Mouse (Mus musculus): ENCODE measurements around the gene Cipc.

Gene Cipc

DNA sequence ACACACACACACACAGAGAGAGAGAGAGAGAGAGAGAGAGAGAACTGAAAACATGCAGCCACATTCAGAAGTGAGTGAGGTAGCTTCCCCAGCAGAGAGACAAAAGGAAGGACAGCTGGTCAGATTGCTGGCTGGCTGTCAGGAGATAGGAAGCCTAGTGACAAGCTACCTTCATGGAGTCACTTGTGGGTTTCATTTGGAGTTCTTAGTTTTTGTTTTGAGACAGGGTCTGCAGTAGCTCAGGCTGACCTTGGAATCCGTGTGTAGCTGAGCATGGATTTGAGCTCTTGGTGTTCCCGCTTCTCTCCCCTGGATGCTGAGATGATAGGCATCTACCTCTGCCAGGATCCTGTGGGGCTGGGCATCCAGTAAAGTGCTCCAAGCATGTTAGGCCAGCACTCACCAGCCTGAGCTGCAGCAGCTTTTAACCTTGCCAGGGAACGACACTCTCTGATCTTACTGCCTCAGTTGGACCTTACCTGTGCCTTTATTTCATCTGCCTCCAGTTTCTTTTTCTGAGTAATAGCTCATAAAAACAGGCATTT, 14.0 kb downstream of the Cipc start:
- no peak for DNase-seq (ENCODE audit: extremely low spot score)

DNA sequence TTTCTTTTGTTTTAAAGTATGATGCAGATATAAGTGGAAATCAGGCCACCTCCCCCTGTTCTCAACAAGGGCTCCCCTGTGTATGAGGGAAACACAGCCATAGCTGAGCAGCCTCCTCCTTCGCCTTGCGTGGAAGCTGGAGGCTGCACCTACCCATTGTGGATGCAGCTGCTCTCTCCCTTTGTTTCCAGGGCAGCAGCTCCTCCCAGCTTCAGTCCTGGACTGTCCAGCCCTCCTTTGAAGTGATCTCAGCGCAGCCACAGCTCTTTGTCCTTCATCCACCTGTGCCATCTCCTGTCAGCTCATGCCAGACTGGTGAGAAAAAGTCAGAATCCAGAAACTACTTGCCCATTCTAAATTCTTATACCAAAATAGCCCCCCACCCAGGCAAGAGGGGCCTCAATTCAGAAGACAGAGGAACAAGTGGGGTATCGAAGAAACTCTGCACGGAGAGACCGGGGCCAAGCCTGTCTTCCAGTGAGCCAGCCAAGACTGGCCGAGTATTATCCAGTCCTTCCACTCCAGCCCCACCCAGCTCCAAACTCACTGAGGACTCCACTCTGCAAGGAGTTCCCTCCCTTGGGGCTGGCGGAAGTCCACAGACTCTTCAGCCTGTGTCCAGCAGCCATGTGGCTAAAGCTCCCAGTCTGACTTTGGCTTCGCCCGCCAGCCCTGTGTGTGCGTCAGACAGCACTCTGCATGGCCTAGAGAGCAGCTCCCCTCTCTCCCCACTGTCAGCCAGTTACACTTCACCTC, 14.9 kb downstream of the Cipc start:
- DNase-seq (ENCODE audit: extremely low spot score), result no peak

DNA sequence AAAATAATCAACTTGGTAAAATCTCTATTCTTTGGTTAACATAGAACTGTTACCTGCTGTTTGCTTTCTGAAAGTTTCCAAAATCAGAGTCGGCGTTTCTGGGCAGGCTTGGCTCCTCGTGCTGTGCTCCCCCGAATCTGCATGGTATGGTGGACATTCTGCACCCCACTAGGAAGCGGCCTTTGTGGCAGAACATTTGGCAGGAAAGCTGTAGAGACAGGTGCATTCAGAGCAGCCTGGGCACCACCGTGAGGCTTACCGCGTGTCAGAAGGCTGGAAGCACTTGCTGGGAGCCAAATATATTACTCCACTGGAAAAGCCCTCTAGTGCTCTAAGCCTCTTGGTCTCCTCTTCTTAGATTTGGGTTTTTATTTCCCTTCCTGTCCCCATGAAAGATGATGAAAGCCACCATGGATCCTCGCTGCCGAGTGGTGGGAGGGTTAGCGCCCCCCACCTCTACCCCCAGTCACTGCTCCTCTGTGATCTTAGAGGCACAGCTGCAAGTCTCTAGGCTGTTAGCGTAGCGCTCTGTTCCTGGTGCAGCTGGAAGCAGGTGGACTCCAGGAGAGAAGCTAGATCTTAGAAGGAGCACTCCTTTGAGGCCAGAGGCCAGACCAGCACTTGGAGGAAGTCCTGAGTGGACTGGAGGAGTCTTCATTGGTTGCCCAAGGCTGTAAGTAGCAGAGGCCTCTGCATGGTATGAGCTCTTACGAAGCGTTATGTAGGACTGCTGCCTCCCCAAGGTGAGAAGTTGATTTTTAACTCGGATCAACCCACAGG, 17.6 kb downstream of the Cipc start:
- no peak for DNase-seq (ENCODE audit: extremely low spot score)

DNA sequence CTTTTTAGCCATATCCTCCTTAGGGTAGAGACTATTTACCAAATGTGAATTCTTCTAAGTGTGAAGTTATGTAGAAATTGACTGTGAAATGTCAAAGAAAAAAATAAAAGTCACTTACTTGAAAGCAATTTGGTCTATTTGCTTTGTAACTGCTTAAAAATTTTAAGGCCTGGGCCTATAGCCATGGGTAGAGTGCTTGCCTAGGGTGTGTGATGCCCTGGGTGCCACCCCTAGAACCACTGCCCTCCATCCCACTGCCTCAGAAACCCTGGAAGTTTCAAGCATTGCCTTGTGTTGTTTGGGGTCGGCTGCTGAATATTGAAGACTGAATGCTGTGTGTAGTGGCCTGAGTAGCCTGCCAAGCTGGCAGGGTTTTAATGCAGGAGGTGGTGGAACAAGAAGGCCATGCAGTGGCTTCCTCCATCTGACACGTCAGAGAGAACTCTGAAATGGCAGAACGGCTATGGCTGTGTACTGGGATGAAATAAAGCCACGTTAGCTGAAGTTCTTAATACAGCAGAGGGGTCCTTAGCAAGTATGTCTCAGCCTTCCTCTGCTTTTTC, 18.5 kb downstream of the Cipc start:
- no peak for DNase-seq (ENCODE audit: extremely low spot score)

DNA sequence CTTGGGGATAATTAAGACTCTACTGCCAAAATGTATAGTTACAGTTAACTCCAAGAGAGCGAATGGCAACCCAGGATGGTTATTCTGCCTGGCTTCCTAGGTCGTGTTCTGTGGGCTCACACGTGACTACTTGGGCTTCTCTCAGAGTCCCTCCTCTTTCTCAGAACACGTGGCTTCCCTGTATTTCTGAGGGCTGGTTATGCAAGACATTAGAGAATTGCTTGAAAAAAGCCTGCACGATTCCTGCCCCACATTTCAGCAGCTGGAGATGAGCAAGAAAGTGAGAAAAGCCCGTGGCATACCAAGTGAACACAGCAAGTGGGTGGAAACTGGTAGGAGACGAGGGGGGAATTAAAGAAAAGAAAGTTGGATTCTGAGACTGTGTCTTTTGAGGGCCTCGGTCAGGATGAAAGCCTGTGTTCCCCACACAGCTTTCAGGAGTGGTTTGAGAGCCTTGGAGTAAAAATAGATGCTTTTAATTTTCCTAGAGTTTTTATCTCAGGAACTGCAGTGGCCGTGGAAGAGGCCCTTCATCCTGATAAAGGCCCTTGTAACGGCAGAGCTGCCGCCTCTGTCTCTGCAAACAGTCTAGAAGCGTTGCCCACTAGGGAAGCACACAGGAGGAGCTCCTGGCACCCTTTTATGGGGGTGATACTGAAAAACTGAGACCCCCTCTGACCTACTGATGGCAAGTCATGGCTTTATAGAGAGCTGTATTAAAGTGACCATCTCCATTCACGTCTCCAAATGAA, 21.8 kb downstream of the Cipc start:
- DNase-seq (ENCODE audit: extremely low spot score), result no peak

DNA sequence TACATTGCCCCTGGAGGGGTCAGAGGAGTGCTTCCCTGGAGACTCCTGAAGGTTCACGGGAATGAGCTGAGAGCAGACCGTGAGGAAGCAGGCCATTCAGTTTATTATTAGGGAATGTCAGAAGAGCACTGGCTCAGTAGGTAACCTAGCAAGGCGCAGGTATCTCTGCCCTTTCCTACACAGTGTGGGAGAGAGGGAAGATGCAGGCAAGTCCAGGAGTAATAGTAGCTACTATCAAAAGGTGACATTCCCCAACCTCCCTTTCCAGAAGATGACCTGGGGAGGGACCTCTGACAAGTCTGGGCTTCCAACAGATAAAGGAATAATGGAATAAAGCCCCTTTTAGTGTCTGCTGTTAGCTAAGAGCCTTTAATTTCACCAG, 22.4 kb downstream of the Cipc start:
- DNase-seq (ENCODE audit: extremely low spot score), result no peak

DNA sequence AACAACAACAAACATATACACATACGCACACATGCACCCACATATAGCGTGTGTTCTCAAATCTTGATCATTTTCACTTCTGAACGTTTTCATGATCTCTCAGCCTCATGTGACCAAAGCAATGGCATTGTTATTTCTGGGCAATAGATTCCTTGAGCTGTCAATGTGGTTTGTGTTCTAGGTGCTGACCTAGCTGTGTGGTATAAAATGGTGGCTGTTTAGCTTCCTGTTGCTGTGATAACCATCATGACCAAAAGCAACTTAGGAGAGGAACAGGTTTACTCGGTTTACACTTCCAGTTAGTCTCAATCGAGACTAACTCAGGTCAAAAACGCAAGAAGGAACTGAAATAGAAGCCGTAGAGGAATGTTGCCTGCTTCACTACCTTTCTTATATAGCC, 24.2 kb downstream of the Cipc start:
- DNase-seq (ENCODE audit: extremely low spot score), result no peak

DNA sequence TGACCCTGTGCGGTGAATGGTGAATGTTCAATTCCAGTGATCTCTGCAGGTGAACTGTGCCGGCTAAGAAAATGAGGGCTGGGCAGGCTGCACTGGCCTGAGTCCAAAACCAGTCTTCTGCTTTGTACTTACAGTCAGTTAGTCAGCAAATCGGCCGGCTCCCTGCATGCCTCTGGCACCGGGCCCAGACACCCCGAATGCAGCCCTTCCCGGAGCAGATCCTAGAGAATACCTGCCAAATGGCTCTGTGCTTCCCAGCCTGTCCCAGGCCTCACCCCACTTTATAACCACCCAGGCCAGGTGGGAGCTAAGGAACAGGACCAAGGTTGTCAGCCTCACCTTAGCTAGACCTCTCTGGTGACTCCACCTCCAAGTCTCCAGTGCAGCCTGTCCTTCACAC, 26.4 kb downstream of the Cipc start:
- DNase-seq (ENCODE audit: extremely low spot score), result no peak

DNA sequence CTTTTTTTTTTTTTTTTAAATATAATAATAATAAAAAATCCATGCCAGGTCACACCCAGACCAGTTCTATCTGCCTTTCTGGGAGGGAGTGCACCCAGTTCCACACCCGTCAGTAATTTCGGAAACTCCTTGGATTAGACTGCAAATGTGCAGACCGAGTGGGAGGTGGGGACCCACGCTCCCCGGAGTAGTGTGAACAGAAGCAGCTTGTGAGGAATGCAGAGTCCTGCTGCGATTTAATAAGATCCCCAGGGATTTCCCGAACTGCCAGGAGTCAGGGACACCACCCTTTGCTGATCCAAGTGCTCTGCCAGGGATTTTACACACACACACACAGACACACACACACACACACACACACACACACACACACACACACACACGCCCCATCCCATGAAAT, 26.9 kb downstream of the Cipc start:
- DNase-seq (ENCODE audit: extremely low spot score), result no peak

DNA sequence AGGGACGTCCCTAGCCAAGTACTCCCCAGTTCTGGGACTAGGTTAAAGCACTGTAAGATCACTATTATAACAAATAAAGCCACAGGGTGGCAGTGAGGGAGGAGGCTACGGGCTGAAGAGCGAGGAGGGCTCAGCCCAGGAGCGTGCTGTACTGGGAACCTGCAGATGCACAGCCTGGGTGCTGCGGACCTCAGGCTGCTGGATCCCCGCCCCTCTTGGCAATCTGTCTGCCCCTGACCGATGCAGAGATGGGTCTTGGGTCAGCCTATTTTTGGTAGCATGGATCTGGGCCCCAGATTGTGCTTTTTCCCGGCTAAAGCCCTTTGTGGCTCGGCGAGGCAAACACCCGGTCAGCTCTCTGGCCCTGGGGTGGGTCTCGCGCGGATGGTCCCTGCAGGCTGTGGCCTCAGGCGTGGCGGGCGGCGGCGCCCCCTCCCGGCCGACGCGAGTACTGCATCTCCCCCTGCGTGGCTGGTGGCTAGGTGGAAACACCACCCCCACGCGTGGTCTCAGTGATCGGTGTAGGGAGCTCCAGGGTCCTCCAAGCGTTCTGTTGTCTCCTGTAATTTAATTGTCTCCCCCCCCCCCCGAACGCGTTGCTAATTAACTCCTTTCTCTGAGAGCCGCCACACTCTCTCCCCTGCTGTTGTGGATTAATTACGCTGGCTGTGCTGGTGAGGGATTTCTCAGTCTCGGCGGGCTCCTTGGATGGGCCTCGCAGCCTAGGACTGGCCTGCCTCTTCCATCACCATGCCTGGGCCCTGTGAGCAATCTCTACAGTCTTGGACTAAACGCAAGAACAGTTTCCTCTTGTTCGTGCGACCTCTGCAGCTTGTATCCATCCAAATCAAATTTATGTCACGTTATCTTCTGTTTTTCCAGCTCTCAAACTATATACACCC, 27.8 kb downstream of the Cipc start:
- DNase-seq (ENCODE audit: extremely low spot score), result peak; percentile 83

DNA sequence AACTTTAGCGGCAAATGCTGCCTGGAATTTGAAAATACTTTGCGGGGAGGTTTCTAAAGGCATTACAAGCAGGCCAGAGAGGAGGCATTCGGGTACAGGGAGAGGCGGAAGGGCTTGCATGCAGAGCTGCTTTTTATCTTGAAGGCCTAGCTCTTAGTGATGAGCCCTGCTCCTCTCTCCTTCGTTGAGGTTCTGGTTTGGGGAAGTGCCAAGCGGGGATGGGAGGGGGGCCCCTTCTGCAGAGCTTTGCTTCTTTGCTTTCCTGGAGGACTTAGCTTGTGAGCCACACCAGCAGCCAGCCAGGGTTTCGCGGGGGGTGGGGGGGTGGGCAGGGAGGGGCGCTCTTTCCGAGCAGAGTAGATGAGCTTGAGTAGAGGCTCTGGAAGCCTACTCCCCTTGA, 28.9 kb downstream of the Cipc start:
- no peak for DNase-seq (ENCODE audit: extremely low spot score)

DNA sequence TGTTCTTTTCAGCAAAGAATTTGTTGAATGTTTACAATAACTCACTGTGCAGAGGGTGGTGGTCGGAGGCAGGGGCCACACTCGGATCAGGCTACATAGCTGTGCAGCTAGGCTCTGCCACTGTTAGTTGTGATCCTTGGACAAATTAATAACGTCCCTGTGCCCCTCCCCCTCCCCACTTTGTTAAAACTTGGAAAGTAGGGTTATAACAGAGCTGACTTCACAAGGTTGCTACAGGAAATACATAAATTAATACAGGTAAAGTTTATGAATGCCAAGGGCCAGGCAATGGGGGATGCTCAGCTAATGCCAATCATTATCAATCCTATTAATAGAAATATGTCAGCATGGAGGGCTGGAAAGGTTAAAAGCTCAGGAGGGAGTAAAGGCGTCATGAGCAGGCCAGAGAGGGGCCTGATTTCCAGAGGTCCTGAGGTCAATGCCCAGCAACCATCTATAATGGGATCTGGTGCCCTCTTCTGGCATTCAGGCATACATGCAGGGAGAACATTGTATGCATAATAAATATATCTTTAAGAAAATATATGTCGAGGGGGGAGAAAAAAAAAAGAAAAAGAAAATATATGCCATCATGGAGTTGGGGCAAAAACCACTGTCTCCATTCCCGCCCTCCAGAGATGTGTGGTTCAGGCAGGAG, 29.8 kb downstream of the Cipc start:
- no peak for DNase-seq (ENCODE audit: extremely low spot score)

DNA sequence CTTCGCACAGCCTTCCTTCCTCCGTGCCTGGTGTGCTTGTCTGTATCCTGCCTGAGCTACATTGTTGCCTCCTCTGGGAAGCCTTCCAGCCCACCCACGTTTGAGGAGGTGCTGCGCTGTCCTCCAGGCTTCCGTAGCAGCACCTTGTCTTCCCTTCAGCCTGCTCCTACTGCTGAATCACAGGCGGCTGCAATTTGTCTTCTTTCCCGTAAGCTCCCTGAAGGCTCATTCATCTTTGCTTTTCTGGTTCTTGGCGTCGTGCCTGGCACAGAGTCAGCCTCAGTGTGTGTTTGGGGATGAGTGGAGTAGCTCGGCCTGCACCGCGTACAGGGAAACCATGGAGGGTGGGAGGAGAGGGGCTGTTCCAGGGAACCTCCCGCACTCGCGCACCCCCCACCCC, 31.0 kb downstream of the Cipc start:
- DNase-seq (ENCODE audit: extremely low spot score), result no peak

DNA sequence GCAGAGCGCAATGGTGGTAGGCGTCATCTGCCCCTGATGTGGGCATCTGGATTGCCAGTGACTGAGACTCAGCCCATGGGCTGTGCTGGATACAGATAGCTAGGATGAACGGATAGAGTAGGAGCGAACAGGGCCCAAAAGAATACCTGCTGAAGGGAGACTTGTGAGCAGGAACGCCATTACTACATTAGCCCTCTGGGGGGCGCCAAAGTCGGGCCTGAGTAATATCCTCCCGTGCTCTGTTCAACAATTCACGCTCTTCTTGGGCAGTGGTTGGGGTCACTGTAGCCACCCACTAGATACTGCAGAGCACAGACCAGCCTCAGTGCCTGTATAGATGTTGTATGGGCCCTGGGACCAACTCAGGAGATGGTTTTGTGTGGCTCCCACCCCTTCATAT, 34.3 kb downstream of the Cipc start:
- no peak for DNase-seq (ENCODE audit: extremely low spot score)

DNA sequence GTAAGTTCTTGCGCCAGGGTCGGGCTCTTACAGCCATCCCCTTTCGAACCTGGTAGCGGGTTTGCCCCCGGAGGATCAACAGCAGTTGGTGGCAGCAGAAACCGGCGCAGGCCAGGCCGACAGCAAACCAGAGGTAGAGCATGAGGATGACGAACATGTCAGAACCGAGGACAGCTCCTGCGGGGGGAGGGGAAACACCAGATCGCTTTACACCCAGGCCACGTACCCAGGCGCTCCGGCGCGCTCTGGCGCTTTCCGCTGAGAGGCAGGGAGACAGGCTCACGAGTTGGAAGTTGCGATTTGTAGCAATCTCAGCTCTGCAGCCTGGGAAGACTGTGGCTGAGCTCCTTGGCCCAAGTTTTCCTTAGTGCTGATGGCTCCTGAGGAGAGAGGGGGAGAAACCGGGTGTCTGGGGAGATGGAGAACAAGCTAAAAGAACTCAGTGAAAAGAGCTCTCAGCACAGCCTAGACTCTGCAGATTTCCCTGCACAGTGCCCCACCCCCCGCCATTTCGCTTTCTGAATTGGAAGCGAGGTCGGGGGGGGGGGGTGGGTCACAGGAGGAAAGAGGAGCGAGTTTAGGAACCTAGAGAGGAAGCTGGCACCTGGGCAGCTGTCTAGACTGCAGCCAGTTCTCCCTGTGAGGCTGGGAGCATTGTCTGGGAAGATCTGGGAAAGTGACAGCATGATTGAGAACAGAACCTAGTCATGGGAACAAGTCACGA, 36.8 kb downstream of the Cipc start:
- DNase-seq (ENCODE audit: extremely low spot score), result peak; percentile 77

DNA sequence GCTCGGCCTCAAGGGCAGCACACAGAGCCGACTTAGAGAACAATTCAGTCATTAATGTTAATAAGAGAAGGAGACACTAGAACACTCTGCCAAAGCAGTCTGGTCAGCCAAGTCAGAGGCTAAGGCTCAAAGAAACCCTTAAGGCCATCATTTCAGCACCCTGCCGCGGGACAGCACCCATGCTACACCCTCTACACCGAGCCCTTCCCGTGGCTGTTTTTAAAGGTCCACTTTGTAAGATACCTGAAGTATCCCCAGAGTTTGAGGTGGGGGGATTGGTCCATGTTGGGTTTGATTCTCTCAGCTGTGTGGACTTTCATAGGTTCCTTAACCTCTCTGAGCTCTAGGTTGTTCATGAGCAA, 37.3 kb downstream of the Cipc start:
- peak; percentile 36 for DNase-seq (ENCODE audit: extremely low spot score)

DNA sequence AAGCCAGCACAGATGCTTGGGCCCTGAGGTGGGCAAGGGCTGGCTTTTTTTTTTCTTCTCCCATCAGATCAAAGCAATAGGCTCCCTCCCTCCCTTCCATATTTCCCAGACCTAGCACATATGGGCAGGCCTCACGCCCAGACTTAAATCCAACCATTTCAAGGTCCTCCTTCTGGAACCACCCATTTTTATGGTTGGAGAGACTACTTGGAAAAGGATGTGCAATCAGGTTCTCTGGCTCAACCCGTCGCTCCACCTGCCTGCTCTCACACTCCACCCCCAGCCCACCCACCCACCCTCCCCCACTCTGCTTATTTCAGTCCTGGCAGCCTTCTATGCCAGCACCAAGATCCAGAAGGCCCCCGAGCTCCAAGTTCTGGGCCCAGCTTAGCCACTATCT, 39.7 kb downstream of the Cipc start:
- DNase-seq (ENCODE audit: extremely low spot score), result no peak

DNA sequence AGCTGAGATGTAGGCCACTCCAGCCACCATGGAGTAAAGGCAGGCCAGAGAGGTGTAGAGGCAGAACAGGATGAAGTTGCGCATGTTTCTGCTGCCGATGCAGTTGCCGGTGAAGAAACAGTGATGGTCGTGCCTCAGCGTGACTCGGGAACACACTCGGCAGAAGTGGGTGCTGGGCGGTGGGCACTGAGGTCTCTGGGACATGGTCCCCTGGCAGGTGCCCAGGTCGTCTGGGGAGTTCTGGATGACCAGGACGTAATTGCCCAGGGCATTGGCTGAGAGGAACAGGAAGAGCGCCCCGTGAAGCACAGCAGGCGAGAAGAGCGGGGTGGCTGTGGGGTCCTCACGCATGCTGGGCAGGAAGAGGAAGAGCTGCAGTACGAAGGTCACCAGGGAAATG, 41.4 kb downstream of the Cipc start:
- no peak for DNase-seq (ENCODE audit: extremely low spot score)

DNA sequence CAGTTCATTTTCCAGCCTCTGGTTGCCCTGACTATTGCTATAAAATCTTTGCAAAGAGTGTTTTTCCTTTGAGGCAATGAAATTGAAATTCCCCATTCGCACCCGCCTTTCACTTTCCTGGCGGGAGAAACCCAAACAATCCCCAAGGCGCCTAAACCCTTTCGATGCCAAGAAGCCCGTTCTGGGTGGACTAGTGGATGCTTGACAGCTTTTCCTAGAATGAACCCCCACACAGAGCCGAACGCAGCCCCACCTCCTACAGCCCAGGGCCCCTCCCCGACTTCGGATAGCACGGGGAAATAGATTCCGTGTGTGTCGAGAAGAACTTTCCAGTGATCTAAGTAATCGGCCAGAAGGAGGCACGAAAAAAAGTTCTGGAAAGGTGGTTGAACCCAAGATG, 42.5 kb downstream of the Cipc start:
- no peak for DNase-seq (ENCODE audit: extremely low spot score)
